Mouse (Mus musculus) lung, postnatal 0 days (tissue): ENCODE measurements at regions not wholly inside any gene's neighbourhood (a gene's known extent, or its start where the extent isn't known, plus 50 kb on each side); places are given as distances from the start of the nearest gene placed in this dataset.

Experiments used
- CTCF ChIP-seq: IDR thresholded peaks from 2 replicates; pipeline ENCODE4 v1.5.1; 2016; ENCODE audit warnings: antibody characterized with exemption, mild to moderate bottlenecking
- EP300 ChIP-seq: IDR thresholded peaks from 2 replicates; pipeline ENCODE4 v1.6.1; 2016; ENCODE audit warnings: antibody characterized with exemption, mild to moderate bottlenecking, control low read depth

DNA sequence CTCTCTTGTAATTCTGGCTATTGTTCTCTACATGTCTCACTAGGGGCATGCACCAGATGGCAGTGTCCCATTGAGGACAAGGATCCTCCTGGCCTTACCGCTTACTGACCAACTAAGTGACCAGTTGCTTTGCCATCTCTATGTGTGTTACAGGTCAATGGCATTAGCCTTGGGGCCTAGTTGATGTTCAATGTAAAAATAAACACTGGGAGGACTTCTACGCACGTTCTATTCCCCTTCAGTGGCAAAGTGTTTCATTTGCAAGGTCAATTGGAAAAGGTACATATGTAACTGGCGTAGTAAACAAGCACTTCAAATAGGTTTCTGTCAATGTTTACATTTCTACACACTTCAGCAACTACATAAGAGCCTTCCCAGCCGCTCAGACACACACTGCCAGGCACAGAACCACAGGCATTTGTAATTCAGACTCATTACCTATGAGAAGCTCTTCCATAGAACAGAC lies 527.8 kb downstream of the Ppargc1a start:
- peak; percentile 63 for TF ChIP-seq CTCF
- TF ChIP-seq EP300: no peak
